Mouse (Mus musculus) inflammation-experienced regulatory T-cells (primary cell): Measurements from ENCODE around the gene Mllt3. TPM values are rescaled to one million over a fixed set of nuclear protein-coding genes. Genes with fewer than 3 reads are reported as not detected.

ENCODE experiments used
- polyA plus RNA-seq, 2 experiments: library from polyadenylated mRNA; unstranded; fragments of 100-300 nt; shearing (Covaris generic); gene quantifications; one replicate each; pipeline ENCODE4 v1.2.1; 2017

Gene Mllt3
- polyA plus RNA-seq, result 100 to 1,000 TPM; 151 to 171 TPM

GRCm38 (mm10) chr4:88033216-88033653 is at the start of gene Mllt3:
Mllt3 (minus strand) TSS chr4:88033364.

Other genes starting within 250 kb of the Mllt3 start
- 10 to 100 TPM; 15.9 to 20.8 TPM for gene Focad, start 61.3 kb upstream of the Mllt3 start, polyA plus RNA-seq